9 mouse cellular contexts compared by ENCODE assay signal in genomic region chr15:86083261-86083741, GRCm38 (mm10). TPM values are rescaled to one million over a fixed set of nuclear protein-coding genes. Genes with fewer than 3 reads are reported as not detected.
A peak's percentile ranks its signal among the peaks of the same experiment; 100 is the strongest.
DNase-seq lines count a peak whose midpoint lies in the region; ATAC-seq lines count a peak whose summit lies in the region.
"Had no signal": no experiment of that assay in that cellular context is flagged by ENCODE, and none has a peak within 500 bp of the region (broad histone marks: within the 10 kb centered on the region; RNA-seq: fewer than 3 reads in every experiment).

No protein-coding gene starts in this region.

- WGBS in hindbrain, embryonic 15.5 days = 45% methylated on average over 6 of the region's 6 CpGs
- WGBS in hindbrain, embryonic 14.5 days = 40% methylated on average over 6 of the region's 6 CpGs

- H3K27ac ChIP-seq in hindbrain, embryonic 15.5 days (replicated peaks) = peak overlapping the region; percentile 45
- no peak overlapping the region for H3K27ac ChIP-seq in hindbrain, embryonic 14.5 days
- H3K27ac ChIP-seq: limb, embryonic 13.5 days had no signal

- H3K4me1 ChIP-seq in hindbrain, embryonic 15.5 days (replicated peaks) = peaks cover 76% of the 10 kb centered on the region
- peaks cover 68% of the 10 kb centered on the region for H3K4me1 ChIP-seq in hindbrain, embryonic 14.5 days (replicated peaks; ENCODE audit: control insufficient read depth, insufficient read depth, low read length)

- peak; percentile 38 to 57 for DNase-seq in cerebellum, adult 18-20 months
- DNase-seq in cerebellum, postnatal 4 days (ENCODE audit: low spot score in 2 of 2) = no peak
- no peak for DNase-seq in hindbrain, embryonic 14.5 days (ENCODE audit: low spot score)
- DNase-seq in MN1 (ENCODE audit: low spot score) = peak; percentile 71
- DNase-seq in thymus, postnatal 10 days (ENCODE audit: low spot score in 2 of 2) = no peak
- DNase-seq in urinary bladder, postnatal 4 days (ENCODE audit: low spot score in 2 of 2) = no peak

- H3K27me3 ChIP-seq in hindbrain, embryonic 15.5 days = no peaks in the 10 kb centered on the region
- H3K27me3 ChIP-seq in hindbrain, embryonic 14.5 days (ENCODE audit: control insufficient read depth, insufficient read depth, low read length) = no peaks in the 10 kb centered on the region
- H3K27me3 ChIP-seq: limb, embryonic 13.5 days had no signal

- no peak for ATAC-seq in hindbrain, embryonic 15.5 days (ENCODE audit: low FRiP score, low read depth)
- ATAC-seq in hindbrain, embryonic 14.5 days (ENCODE audit: low FRiP score) = no peak
- peak; percentile 35 to 39; a peak in 3 of 4 replicates for ATAC-seq in hematopoietic stem cell, adult 5-6 weeks (replicated peaks in 1 of 2; ENCODE audit: insufficient read depth in 1 of 2, low FRiP score in 2 of 2, low TSS enrichment in 1 of 2, low read depth in 1 of 2, poor library complexity in 2 of 2, severe bottlenecking in 2 of 2)

- H3K9ac ChIP-seq in hindbrain, embryonic 15.5 days = no peak overlapping the region
- no peak overlapping the region for H3K9ac ChIP-seq in hindbrain, embryonic 14.5 days

- H3K9me3 ChIP-seq in hindbrain, embryonic 15.5 days = no peaks in the 10 kb centered on the region
- H3K9me3 ChIP-seq in hindbrain, embryonic 14.5 days (ENCODE audit: control insufficient read depth, low read length) = no peaks in the 10 kb centered on the region
- H3K9me3 ChIP-seq: limb, embryonic 13.5 days had no signal

- no peak overlapping the region for H3K4me2 ChIP-seq in hindbrain, embryonic 15.5 days
- no peak overlapping the region for H3K4me2 ChIP-seq in hindbrain, embryonic 14.5 days (replicated peaks)
- H3K4me2 ChIP-seq: limb, embryonic 13.5 days had no signal

- no peaks in the 10 kb centered on the region for H3K36me3 ChIP-seq in hindbrain, embryonic 15.5 days
- H3K36me3 ChIP-seq in hindbrain, embryonic 14.5 days (replicated peaks; ENCODE audit: control insufficient read depth, insufficient read depth) = no peaks in the 10 kb centered on the region
- H3K36me3 ChIP-seq: limb, embryonic 13.5 days had no signal

- H3K4me3 ChIP-seq in hindbrain, embryonic 15.5 days = no peak overlapping the region
- H3K4me3 ChIP-seq in hindbrain, embryonic 14.5 days (replicated peaks; ENCODE audit: low read length) = no peak overlapping the region
- H3K4me3 ChIP-seq: limb, embryonic 13.5 days had no signal

RNA-seq across cellular contexts. Expression of gene Gramd4, which starts 25.8 kb away (rescaled TPM):
- 31.6 and 33.4 TPM in 2 replicates for polyA plus RNA-seq in hindbrain, embryonic 15.5 days (2015; fragmentation: Nextera tagmentation; extraction: Ambion mirVana)
- polyA plus RNA-seq in hindbrain, embryonic 14.5 days (2014; fragmentation: Nextera tagmentation; extraction: Ambion mirVana) = 22.2 and 24.9 TPM in 2 replicates
- 37.6 and 66.4 TPM in 2 replicates for total RNA-seq in hematopoietic stem cell, adult 5-6 weeks (2017)

RNA-seq across cellular contexts. Expression of gene Celsr1, which starts 49.7 kb away (rescaled TPM):
- polyA plus RNA-seq in hindbrain, embryonic 15.5 days (2015; fragmentation: Nextera tagmentation; extraction: Ambion mirVana) = 1.4 and 1.6 TPM in 2 replicates
- polyA plus RNA-seq in hindbrain, embryonic 14.5 days (2014; fragmentation: Nextera tagmentation; extraction: Ambion mirVana) = 2.4 and 2.7 TPM in 2 replicates
- 3.0 and 7.9 TPM in 2 replicates for total RNA-seq in hematopoietic stem cell, adult 5-6 weeks (2017)

Comparison
In these comparisons a context has a peak if more than half of its experiments do, and no peak if none do; other contexts are left out.
1. DNase-seq: peak in cerebellum, adult 18-20 months (2 of 2) and MN1 (single experiment); none in cerebellum, postnatal 4 days (0 of 2), hindbrain, embryonic 14.5 days (single experiment), thymus, postnatal 10 days (0 of 2) and urinary bladder, postnatal 4 days (0 of 2).
2. ATAC-seq: peak in hematopoietic stem cell, adult 5-6 weeks (2 of 2); none in hindbrain, embryonic 15.5 days (single experiment) and hindbrain, embryonic 14.5 days (single experiment).